Mouse (Mus musculus): ENCODE results near the gene Rapgef5.

- TF ChIP-seq UBTF (IDR thresholded peaks at IDR 0.05; ENCODE audit: low read depth, low read length): no peak
- no peak for TF ChIP-seq EP300 (IDR thresholded peaks at IDR 0.05; ENCODE audit: low read length)
- TF ChIP-seq BHLHE40 (IDR thresholded peaks at IDR 0.05; ENCODE audit: low read depth, low read length): no peak
- no peak for TF ChIP-seq RAD21 (IDR thresholded peaks at IDR 0.05; ENCODE audit: low read depth, low read length)
- no peak for TF ChIP-seq USF2 (conservative IDR thresholded peaks at IDR 0.05; ENCODE audit: low read depth, low read length)
- no peak for TF ChIP-seq CTCF (conservative IDR thresholded peaks at IDR 0.05 in 1 of 2, IDR thresholded peaks at IDR 0.05 in 1 of 2; ENCODE audit: low read depth in 2 of 2, low read length in 2 of 2)
- TF ChIP-seq ELF1 (IDR thresholded peaks at IDR 0.05; ENCODE audit: low read depth, low read length): no peak
- TF ChIP-seq CHD2 (IDR thresholded peaks at IDR 0.05; ENCODE audit: low read length): no peak
- no peak for TF ChIP-seq E2F4 (IDR thresholded peaks at IDR 0.05; ENCODE audit: insufficient replicate concordance, low read depth, low read length)
Observed at GRCm38 (mm10) chr12:117751045-117751444, 234.8 kb downstream of the Rapgef5 start.

All from CH12.LX (cell line).